Mouse (Mus musculus) c-Kit-positive CD71-positive TER-119-negative erythroid progenitor cells, embryonic 14.5 days (primary cell): ENCODE measurements around the gene Eif4ebp2.

Experiments used
- DNase-seq: peaks from one replicate; pipeline ENCODE4 v3.0.0-alpha.2; 2013; ENCODE audit warnings: low read depth

Gene Eif4ebp2

GRCm38 (mm10) chr10:61452645-61453044, at the start of gene Eif4ebp2:
Gene Eif4ebp2, minus strand, starts transcription at chr10:61452661.
- DNase-seq = peak; percentile 95

- DNase-seq = no peak
Observed at GRCm38 (mm10) chr10:61500756-61501155, 48.3 kb upstream of the Eif4ebp2 start.

- DNase-seq = no peak
Observed at GRCm38 (mm10) chr10:61499505-61500466, 47.3 kb upstream of the Eif4ebp2 start.

- no peak for DNase-seq
Observed at GRCm38 (mm10) chr10:61496231-61496630, 43.8 kb upstream of the Eif4ebp2 start.

GRCm38 (mm10) chr10:61495461-61495860, 43.0 kb upstream of the Eif4ebp2 start:
- DNase-seq = no peak

GRCm38 (mm10) chr10:61492040-61492439, 39.6 kb upstream of the Eif4ebp2 start:
- peak; percentile 77 for DNase-seq

- peak; percentile 75 for DNase-seq
Observed at GRCm38 (mm10) chr10:61491573-61491972, 39.1 kb upstream of the Eif4ebp2 start.

- no peak for DNase-seq
Observed at GRCm38 (mm10) chr10:61488522-61489110, 36.2 kb upstream of the Eif4ebp2 start.

GRCm38 (mm10) chr10:61486551-61487339, 34.3 kb upstream of the Eif4ebp2 start:
- no peak for DNase-seq

- no peak for DNase-seq
Observed at GRCm38 (mm10) chr10:61484801-61485200, 32.3 kb upstream of the Eif4ebp2 start.

GRCm38 (mm10) chr10:61482771-61483170, 30.3 kb upstream of the Eif4ebp2 start:
- no peak for DNase-seq

- DNase-seq = no peak
Observed at GRCm38 (mm10) chr10:61480488-61480887, 28.0 kb upstream of the Eif4ebp2 start.

GRCm38 (mm10) chr10:61479927-61480326, 27.5 kb upstream of the Eif4ebp2 start:
- DNase-seq = no peak

- no peak for DNase-seq
Observed at GRCm38 (mm10) chr10:61479461-61479860, 27.0 kb upstream of the Eif4ebp2 start.

- DNase-seq = no peak
Observed at GRCm38 (mm10) chr10:61476440-61477165, 24.1 kb upstream of the Eif4ebp2 start.

GRCm38 (mm10) chr10:61475594-61476439, 23.4 kb upstream of the Eif4ebp2 start, which contains the start of gene Lrrc20:
Gene Lrrc20, plus strand, starts transcription at chr10:61475801.
- peak; percentile 95 for DNase-seq

GRCm38 (mm10) chr10:61474344-61474743, 21.9 kb upstream of the Eif4ebp2 start:
- DNase-seq = no peak

GRCm38 (mm10) chr10:61473640-61474039, 21.2 kb upstream of the Eif4ebp2 start:
- no peak for DNase-seq

- DNase-seq = no peak
Observed at GRCm38 (mm10) chr10:61468900-61469299, 16.4 kb upstream of the Eif4ebp2 start.

GRCm38 (mm10) chr10:61466873-61467272, 14.4 kb upstream of the Eif4ebp2 start:
- no peak for DNase-seq

- no peak for DNase-seq
Observed at GRCm38 (mm10) chr10:61466242-61466641, 13.8 kb upstream of the Eif4ebp2 start.
